Mouse (Mus musculus): ENCODE data around the gene Prcc. TPM values are rescaled to one million over a fixed set of nuclear protein-coding genes. Genes with fewer than 3 reads are reported as not detected.
"Not testable (repeated sequence)": the region's sequence is repeated elsewhere in the genome, so short reads cannot be mapped to it uniquely, and the experiment has no call there.

Gene Prcc
- polyA plus RNA-seq, 1 experiment from 2014 or later: 7.5 TPM

DNA sequence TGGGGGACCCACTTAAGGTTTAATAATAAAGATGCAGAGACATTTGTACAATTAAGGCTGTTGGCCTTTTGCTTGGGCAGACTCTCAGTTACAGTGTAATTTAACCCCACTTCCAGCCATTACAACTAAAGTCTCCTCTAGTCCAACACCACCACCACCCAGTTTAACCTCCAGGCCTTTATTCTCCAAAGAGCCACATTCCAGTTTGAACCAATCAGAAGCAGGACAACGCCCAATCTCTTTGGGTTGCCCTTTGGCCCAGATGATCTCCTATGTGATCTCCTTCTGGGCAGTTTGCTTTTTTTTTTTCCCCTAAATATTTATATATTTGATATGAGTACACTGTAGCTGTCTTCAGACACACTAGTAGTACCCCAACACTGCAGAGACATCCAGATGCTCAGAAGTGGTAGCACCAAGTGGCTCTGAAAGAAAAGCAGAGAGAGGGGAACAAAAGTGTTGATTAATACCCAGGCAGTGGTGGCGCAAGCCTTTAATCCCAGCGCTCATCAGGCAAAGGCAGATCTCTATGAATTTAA, 8.0 kb upstream of the Prcc start:
- Histone ChIP-seq H3K27me3 (ENCODE audit: control insufficient read depth, insufficient read depth, low read length) (no peaks in the 10 kb centered on the region), H3K36me3 (ENCODE audit: control insufficient read depth, insufficient read depth, low read length) (no peaks in the 10 kb centered on the region), H3K4me1 (ENCODE audit: control insufficient read depth, insufficient read depth, low read length) (no peaks in the 10 kb centered on the region), H3K27ac (ENCODE audit: low read length) (no peak overlapping the region), H3K4me2 (ENCODE audit: low read depth, low read length) (no peak overlapping the region), H3K9me3 (replicated peaks; ENCODE audit: control insufficient read depth, low read length) (no peaks in the 10 kb centered on the region; the same call in 1 of the 2 replicates), H3K4me3 (replicated peaks; ENCODE audit: low read length) (no peak overlapping the region), H3K9ac (ENCODE audit: low read length) (no peak overlapping the region)
- WGBS: 67% methylated on average over 3 of the region's 3 CpGs
- no peak for ATAC-seq (ENCODE audit: insufficient read depth, low FRiP score)

DNA sequence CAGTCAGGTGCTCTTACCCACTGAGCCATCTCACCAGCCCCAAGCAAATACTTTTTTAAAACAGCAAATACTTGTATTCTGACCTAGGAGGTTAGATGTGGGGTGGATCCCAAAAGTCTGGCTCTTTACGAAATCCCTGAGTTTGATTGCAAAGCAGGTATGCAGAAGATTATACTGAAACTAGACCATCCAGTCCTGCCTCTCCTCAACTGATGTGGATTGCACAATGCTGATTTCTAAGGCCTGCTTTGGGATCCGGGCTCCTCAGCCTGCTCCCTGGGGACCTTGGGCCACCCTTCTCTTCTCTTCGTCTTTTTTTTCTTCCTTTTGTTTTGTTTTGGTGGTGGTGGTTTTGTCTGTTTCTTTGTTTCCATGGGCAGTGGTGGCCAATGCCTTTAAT, 6.1 kb upstream of the Prcc start:
- ATAC-seq (ENCODE audit: insufficient read depth, low FRiP score): no peak
- WGBS: 62% methylated on average over 3 of the region's 3 CpGs
- Histone ChIP-seq H3K27ac (ENCODE audit: low read length) (no peak overlapping the region), H3K4me1 (ENCODE audit: control insufficient read depth, insufficient read depth, low read length) (no peaks in the 10 kb centered on the region), H3K9ac (ENCODE audit: low read length) (no peak overlapping the region), H3K9me3 (replicated peaks; ENCODE audit: control insufficient read depth, low read length) (no peaks in the 10 kb centered on the region; the same call in 1 of the 2 replicates), H3K4me3 (replicated peaks; ENCODE audit: low read length) (no peak overlapping the region), H3K36me3 (ENCODE audit: control insufficient read depth, insufficient read depth, low read length) (no peaks in the 10 kb centered on the region), H3K4me2 (ENCODE audit: low read depth, low read length) (no peak overlapping the region), H3K27me3 (ENCODE audit: control insufficient read depth, insufficient read depth, low read length) (no peaks in the 10 kb centered on the region)

DNA sequence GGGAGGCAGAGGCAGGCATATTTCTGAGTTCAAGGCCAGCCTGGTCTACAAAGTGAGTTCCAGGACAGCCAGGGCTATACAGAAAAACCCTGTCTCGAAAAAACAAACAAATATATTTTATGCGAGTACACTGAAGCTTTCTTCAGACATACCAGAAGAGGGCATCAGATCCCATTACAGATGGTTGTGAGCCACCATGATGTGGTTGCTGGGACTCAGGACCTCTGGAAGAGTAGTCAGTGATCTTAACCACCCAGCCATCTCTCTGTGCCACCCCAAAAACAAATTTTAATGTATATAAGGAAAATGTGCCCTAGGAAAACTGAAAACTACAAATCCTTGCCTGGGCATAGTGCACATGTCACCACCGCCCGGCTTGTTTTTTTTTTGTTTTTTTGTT, 2.0 kb upstream of the Prcc start:
- 83% methylated on average over 4 of the region's 4 CpGs for WGBS
- ATAC-seq (ENCODE audit: insufficient read depth, low FRiP score); H3K4me3 ChIP-seq (replicated peaks; ENCODE audit: low read length); H3K36me3 ChIP-seq (ENCODE audit: control insufficient read depth, insufficient read depth, low read length); H3K4me2 ChIP-seq (ENCODE audit: low read depth, low read length); H3K27ac ChIP-seq (ENCODE audit: low read length); H3K9me3 ChIP-seq (replicated peaks; ENCODE audit: control insufficient read depth, low read length); H3K27me3 ChIP-seq (ENCODE audit: control insufficient read depth, insufficient read depth, low read length); H3K9ac ChIP-seq (ENCODE audit: low read length): not testable (repeated sequence)
- peaks cover 16% of the 10 kb centered on the region for H3K4me1 ChIP-seq (ENCODE audit: control insufficient read depth, insufficient read depth, low read length)

DNA sequence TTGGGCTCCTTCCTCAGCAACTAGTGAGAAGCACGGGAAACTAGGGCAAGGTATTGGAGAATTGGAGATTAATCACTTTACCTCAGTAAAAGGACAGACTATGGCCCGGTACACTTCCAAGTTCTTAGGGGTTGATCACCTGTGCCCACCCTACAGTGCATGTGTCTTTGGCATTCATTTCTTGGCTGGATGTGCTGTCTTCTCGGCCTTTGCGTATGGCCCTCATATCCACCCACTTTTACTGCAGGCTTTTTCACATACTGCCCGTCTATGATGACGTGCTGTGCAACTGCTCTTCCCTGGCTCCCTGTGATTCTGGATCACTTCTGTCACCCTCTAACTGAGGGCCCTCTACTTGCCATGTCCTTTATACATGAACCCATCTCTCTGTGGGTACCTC, 1.0 kb upstream of the Prcc start:
- peak overlapping the region; percentile 57; the same call in 1 of the 2 replicates for H3K9ac ChIP-seq (ENCODE audit: low read length)
- 84% methylated on average over 6 of the region's 6 CpGs for WGBS

DNA sequence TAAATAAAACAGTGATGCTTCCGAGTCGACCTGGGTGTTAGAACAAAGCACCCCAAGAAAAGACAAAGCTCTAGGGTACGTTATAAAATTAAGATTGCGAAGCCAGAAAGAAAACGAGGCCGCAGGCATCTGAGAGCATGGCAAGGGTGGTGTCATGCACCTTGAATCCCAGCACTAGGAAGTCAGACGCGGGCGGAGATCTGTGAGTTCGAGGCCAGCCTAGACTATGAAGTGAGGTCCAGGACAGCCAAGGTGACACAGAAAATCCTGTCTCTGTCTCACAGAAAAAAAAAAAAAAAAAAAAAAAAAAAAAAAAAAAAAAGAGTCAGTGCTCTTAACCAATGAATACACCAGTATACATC, 577 bp upstream of the Prcc start:
- H3K9me3 ChIP-seq (replicated peaks; ENCODE audit: control insufficient read depth, low read length): no peaks in the 10 kb centered on the region; the same call in 1 of the 2 replicates
- H3K4me1 ChIP-seq (ENCODE audit: control insufficient read depth, insufficient read depth, low read length): peaks cover 16% of the 10 kb centered on the region
- H3K9ac ChIP-seq (ENCODE audit: low read length): peak overlapping the region; percentile 57
- no peak overlapping the region for H3K27ac ChIP-seq (ENCODE audit: low read length)
- H3K4me2 ChIP-seq (ENCODE audit: low read depth, low read length): peak overlapping the region; percentile 47
- H3K36me3 ChIP-seq (ENCODE audit: control insufficient read depth, insufficient read depth, low read length): no peaks in the 10 kb centered on the region
- H3K27me3 ChIP-seq (ENCODE audit: control insufficient read depth, insufficient read depth, low read length): no peaks in the 10 kb centered on the region
- peak overlapping the region; percentile 65 for H3K4me3 ChIP-seq (replicated peaks; ENCODE audit: low read length)
- WGBS: 10% methylated on average over 10 of the region's 10 CpGs
- peak; percentile 4; the same call in 1 of the 2 replicates for ATAC-seq (ENCODE audit: insufficient read depth, low FRiP score)

More for the DNA sequence above, 1.0 kb upstream of the Prcc start:
- Histone ChIP-seq H3K36me3 (ENCODE audit: control insufficient read depth, insufficient read depth, low read length) (no peaks in the 10 kb centered on the region), H3K27ac (ENCODE audit: low read length) (no peak overlapping the region), H3K4me2 (ENCODE audit: low read depth, low read length) (peak overlapping the region; percentile 47), H3K4me1 (ENCODE audit: control insufficient read depth, insufficient read depth, low read length) (peaks cover 16% of the 10 kb centered on the region), H3K9me3 (replicated peaks; ENCODE audit: control insufficient read depth, low read length) (no peaks in the 10 kb centered on the region; the same call in 1 of the 2 replicates), H3K27me3 (ENCODE audit: control insufficient read depth, insufficient read depth, low read length) (no peaks in the 10 kb centered on the region), H3K4me3 (replicated peaks; ENCODE audit: low read length) (peak overlapping the region; percentile 65)
- ATAC-seq (ENCODE audit: insufficient read depth, low FRiP score): no peak

DNA sequence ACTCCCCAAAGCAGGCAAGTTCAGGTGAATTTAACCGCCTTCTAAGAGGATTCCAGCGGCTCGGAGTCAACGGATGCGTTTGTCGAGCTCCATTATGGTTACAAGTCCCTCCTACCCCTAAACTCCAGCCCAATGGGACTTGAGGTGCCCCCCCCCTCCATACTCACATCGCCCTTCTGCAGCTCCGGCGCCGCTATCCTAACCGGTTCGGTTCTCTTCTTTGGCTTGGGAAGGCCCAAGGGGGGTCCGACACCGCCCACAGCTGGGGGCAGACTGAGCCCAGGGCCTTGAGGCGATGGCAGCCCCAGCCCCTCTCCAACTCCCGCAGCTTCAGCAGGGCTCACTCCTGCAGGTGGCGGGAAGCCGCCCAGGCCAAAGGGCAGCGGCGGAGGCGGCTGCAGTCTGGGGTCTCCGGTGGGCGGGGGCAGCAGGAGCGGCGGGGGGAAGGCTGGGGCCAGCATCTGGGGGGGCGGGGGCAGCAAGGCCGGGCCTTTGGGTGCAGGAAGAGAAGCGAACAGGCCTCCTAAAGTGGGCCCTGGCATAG, 628 bp downstream of the Prcc start:
- H3K9me3 ChIP-seq (replicated peaks; ENCODE audit: control insufficient read depth, low read length): no peaks in the 10 kb centered on the region; the same call in 1 of the 2 replicates
- peak overlapping the region; percentile 92 for H3K27ac ChIP-seq (ENCODE audit: low read length)
- H3K9ac ChIP-seq (ENCODE audit: low read length): peak overlapping the region; percentile 82
- no peaks in the 10 kb centered on the region for H3K36me3 ChIP-seq (ENCODE audit: control insufficient read depth, insufficient read depth, low read length)
- peak; percentile 2; the same call in 1 of the 2 replicates for ATAC-seq (ENCODE audit: insufficient read depth, low FRiP score)
- H3K4me1 ChIP-seq (ENCODE audit: control insufficient read depth, insufficient read depth, low read length): peaks cover 16% of the 10 kb centered on the region
- H3K27me3 ChIP-seq (ENCODE audit: control insufficient read depth, insufficient read depth, low read length): no peaks in the 10 kb centered on the region
- H3K4me2 ChIP-seq (ENCODE audit: low read depth, low read length): peak overlapping the region; percentile 84
- under 1% methylated on average over 27 of the region's 28 CpGs for WGBS
- H3K4me3 ChIP-seq (replicated peaks; ENCODE audit: low read length): peak overlapping the region; percentile 65

DNA sequence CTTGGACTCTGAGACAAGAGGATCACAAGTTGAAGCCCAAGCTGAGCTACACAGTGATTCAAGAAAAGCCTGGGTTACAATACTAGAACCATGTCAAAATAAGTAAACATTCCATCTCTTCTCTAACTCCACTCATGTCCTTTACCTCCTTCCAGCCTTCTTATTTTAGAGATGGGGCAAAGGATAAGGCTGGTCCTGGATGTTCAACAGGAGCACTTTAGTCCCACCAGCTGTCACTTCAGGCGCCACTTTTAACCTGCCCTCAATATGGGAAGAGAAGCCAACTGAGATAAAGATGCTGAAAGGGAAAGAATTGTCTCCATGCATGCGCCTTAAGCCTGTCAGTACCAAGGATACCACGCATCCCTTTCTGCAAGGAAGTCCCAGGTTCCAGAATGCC, 1.1 kb downstream of the Prcc start:
- H3K4me3 ChIP-seq (replicated peaks; ENCODE audit: low read length): peak overlapping the region; percentile 65
- 0 out of 2 replicates have a peak overlapping the region, but pooled peaks have one; percentile 92 for H3K27ac ChIP-seq (ENCODE audit: low read length)
- H3K36me3 ChIP-seq (ENCODE audit: control insufficient read depth, insufficient read depth, low read length): no peaks in the 10 kb centered on the region
- WGBS: 6% methylated on average over 3 of the region's 3 CpGs
- no peaks in the 10 kb centered on the region; the same call in 1 of the 2 replicates for H3K9me3 ChIP-seq (replicated peaks; ENCODE audit: control insufficient read depth, low read length)
- H3K9ac ChIP-seq (ENCODE audit: low read length): peak overlapping the region; percentile 82
- no peaks in the 10 kb centered on the region for H3K27me3 ChIP-seq (ENCODE audit: control insufficient read depth, insufficient read depth, low read length)
- peaks cover 16% of the 10 kb centered on the region for H3K4me1 ChIP-seq (ENCODE audit: control insufficient read depth, insufficient read depth, low read length)
- ATAC-seq (ENCODE audit: insufficient read depth, low FRiP score): no peak
- H3K4me2 ChIP-seq (ENCODE audit: low read depth, low read length): peak overlapping the region; percentile 84

DNA sequence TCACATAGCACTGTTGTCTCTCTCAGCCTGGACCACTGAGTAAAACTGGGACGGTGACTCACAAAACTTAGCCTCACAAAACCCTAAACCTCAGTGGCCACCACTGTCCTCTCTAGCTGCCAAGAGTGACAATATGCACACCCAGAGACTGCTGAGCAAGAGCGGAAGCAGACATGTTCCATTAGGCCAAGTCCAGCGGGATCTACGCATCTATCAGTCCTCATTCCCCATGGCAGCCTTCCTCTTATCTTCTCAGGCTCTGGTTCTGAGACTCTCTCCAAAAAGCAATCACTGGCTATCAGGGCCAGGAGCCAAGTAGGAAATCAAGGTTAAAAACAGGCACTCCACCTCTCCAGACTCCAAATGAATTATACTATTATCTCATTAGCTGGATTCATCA, 7.7 kb downstream of the Prcc start:
- Histone ChIP-seq H3K27me3 (ENCODE audit: control insufficient read depth, insufficient read depth, low read length) (no peaks in the 10 kb centered on the region), H3K4me3 (replicated peaks; ENCODE audit: low read length) (no peak overlapping the region), H3K9ac (ENCODE audit: low read length) (no peak overlapping the region), H3K4me2 (ENCODE audit: low read depth, low read length) (no peak overlapping the region), H3K9me3 (replicated peaks; ENCODE audit: control insufficient read depth, low read length) (no peaks in the 10 kb centered on the region), H3K4me1 (ENCODE audit: control insufficient read depth, insufficient read depth, low read length) (no peaks in the 10 kb centered on the region), H3K27ac (ENCODE audit: low read length) (no peak overlapping the region), H3K36me3 (ENCODE audit: control insufficient read depth, insufficient read depth, low read length) (no peaks in the 10 kb centered on the region)
- ATAC-seq (ENCODE audit: insufficient read depth, low FRiP score): no peak
- 90% methylated on average over 4 of the region's 4 CpGs for WGBS

DNA sequence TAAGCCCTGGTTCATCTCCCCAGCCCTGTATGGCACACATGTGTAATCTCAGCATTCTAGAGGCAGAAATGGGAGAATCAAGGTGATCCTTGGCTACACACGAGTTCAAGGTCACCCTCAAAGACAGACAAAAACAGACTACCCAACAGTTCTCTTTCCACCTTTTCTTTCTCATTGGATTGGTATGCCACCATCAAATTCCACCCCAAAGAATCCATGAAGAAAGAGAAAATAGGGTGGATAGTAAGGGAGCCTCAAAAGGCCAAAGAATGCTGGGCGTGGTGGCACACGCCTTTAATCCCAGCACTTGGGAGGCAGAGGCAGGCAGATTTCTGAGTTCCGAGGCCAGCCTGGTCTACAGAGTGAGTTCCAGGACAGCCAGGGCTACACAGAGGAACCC, 21.3 kb downstream of the Prcc start:
- H3K36me3 ChIP-seq (ENCODE audit: control insufficient read depth, insufficient read depth, low read length): peaks cover 26% of the 10 kb centered on the region
- ATAC-seq (ENCODE audit: insufficient read depth, low FRiP score); H3K9me3 ChIP-seq (replicated peaks; ENCODE audit: control insufficient read depth, low read length): not testable (repeated sequence)

More for the DNA sequence above, 21.3 kb downstream of the Prcc start:
- not testable (repeated sequence) for H3K4me1 ChIP-seq (ENCODE audit: control insufficient read depth, insufficient read depth, low read length); H3K27me3 ChIP-seq (ENCODE audit: control insufficient read depth, insufficient read depth, low read length); H3K4me2 ChIP-seq (ENCODE audit: low read depth, low read length); H3K4me3 ChIP-seq (replicated peaks; ENCODE audit: low read length); H3K27ac ChIP-seq (ENCODE audit: low read length); H3K9ac ChIP-seq (ENCODE audit: low read length)
- WGBS: 86% methylated on average over 4 of the region's 4 CpGs
